Mouse (Mus musculus) heart, adult 2 months (tissue): ENCODE measurements at regions not wholly inside any gene's neighbourhood (a gene's known extent, or its start where the extent isn't known, plus 50 kb on each side); places are given as distances from the start of the nearest gene placed in this dataset.

Source experiments
- CTCF ChIP-seq: fragments of 200-600 bp; IDR thresholded peaks from 2 replicates; pipeline ENCODE4 v1.8.1; 2022; ENCODE audit warnings: antibody characterized with exemption, mild to moderate bottlenecking, moderate library complexity
- POLR2A ChIP-seq: fragments of 200-500 bp; IDR thresholded peaks from 2 replicates; pipeline ENCODE4 v1.6.1; 2011; ENCODE audit warnings: mild to moderate bottlenecking, low read depth, low read length, control low read depth; ENCODE audit not compliant: insufficient read depth

DNA sequence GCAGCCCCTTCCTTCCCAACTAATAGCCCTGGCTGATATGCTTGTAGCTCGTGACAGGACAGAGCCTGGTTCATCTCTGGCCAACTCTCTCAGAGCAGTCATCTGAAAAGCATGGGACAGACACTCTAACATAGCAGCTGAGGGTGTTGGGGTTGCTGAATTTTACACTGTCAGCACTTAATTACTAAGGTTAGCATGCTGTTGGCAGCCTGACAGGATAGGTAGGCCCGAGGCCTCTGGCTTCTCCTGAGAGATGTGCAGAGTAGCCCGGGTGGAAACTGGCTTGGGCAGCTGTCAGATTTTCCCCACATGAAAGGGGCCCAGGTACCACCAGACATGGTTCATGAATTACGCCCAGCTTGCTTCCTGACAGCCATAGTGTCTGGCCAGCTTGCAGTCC, 106.6 kb downstream of the Gadd45g start:
- no peak for TF ChIP-seq CTCF
- TF ChIP-seq POLR2A: no peak
